Mouse (Mus musculus): Measurements from ENCODE around the gene Xrcc5.

The Xrcc5 gene

DNA sequence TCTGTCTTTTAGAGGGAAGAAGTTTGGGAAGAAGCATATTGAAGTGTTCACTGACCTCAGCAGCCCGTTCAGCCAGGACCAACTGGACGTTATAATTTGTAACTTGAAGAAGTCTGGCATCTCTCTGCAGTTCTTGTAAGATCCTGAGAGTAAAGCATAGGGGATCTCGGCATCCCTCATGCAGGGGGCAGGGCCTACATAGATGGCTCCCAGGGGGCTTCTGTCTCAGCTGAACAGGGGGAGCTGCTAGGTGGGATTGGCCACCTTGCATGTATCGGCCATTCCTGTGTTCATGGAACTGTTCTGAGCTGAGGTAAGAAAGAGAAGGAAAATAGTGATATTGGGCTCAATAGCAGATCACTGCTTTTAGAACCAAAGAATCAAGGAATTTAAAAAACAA lies 8.2 kb downstream of the Xrcc5 start:
- no peak for DNase-seq (ENCODE audit: low spot score)

- DNase-seq (ENCODE audit: low spot score): no peak
Measured at GRCm38 (mm10) chr1:72316409-72316808, 9.2 kb downstream of the Xrcc5 start.

GRCm38 (mm10) chr1:72316901-72317300 lies 9.7 kb downstream of the Xrcc5 start:
- DNase-seq (ENCODE audit: low spot score): no peak

DNA sequence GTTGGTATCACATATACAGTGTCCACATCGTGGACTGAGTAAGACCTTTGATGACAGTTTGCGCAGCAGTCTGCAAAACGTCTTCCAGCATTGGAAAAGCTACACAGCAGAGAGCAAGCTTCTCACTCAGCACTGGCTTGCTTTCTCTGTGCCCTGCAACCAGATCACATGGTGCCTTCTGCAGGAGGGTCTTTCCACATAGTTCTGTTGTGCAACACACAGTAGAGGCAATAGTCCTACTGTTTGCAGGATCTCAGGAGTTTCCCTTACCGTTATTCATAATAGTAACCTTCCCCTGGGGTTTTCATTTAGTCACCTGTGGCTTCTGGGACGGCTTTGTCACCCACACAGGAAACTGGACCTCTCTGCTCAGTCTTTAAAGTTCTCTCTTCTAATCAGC lies 13.5 kb downstream of the Xrcc5 start:
- DNase-seq (ENCODE audit: low spot score): no peak

- DNase-seq (ENCODE audit: low spot score): no peak
Measured at GRCm38 (mm10) chr1:72323248-72323647, 16.0 kb downstream of the Xrcc5 start.

DNA sequence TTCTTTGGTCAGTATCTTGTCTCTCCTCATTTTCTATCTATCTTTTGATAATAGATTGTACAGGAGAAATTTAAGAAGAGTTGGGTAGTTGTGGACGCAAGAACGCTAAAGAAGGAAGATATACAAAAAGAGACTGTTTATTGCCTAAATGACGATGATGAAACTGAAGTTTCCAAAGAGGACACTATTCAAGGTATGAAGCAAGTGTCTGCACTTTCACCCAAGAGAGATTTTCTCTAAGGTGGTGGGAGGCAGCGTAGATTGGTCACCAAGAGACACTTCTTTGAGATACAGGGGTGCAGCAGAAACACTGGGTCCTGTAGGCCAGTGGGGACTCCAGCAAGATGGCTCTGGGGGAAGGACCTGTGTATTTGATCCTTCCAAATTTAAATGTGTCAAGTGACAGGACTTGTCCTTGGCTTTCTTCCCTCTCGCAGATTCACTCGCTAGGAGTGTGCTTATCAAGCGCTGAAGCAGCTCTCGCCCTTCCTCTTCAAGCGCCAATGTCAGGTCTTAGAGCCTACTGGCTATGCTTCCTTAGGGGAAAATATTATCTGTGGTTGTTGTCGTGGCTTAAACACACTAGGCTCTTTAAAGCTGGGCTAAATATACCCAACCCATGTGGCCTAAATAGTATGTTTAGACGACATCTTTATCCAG lies 19.1 kb downstream of the Xrcc5 start:
- no peak for DNase-seq (ENCODE audit: low spot score)

- no peak for DNase-seq (ENCODE audit: low spot score)
Measured at GRCm38 (mm10) chr1:72334807-72335206, 27.6 kb downstream of the Xrcc5 start.

- no peak for DNase-seq (ENCODE audit: low spot score)
Measured at GRCm38 (mm10) chr1:72336780-72337179, 29.6 kb downstream of the Xrcc5 start.

GRCm38 (mm10) chr1:72338341-72338740 lies 31.1 kb downstream of the Xrcc5 start:
- no peak for DNase-seq (ENCODE audit: low spot score)

DNA sequence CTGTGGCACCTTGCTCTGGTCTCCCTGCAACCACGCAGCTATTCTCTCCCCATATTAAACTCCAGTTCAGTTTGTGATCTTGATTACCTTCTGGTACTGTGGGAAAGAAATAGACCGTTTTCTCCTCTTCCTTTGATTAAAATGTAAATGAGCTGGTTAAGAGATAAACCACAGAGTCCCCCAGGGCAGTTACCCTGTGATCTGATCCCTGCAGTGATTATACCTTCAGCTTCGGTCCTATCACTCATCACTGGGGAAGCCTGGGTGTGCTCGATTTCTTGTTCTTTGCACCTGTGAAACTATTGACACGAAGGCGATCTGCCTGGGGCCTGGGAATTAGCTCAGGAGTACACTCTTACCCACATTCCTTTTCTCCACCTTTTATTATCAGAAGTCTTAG lies 40.7 kb downstream of the Xrcc5 start:
- DNase-seq (ENCODE audit: low spot score): no peak

DNA sequence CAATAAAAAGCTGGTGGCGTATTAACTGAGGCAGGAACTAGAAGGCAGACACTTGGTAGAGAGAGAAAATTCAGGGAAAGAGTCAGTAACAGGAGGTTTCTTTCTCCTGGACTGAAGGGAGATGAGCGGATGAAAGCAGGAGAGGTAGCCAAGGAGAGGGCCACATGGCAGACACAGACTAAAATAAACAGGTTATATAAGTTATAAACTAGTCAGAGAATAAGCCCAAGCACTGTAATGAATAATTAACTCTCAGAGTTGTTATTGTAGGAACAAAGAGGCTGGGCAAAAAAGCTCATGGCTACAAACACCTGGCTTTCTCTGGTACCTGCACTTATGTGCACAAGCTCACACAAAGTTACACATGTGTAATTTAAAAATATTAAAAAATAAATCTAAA lies 47.6 kb downstream of the Xrcc5 start:
- DNase-seq (ENCODE audit: low spot score): no peak

DNA sequence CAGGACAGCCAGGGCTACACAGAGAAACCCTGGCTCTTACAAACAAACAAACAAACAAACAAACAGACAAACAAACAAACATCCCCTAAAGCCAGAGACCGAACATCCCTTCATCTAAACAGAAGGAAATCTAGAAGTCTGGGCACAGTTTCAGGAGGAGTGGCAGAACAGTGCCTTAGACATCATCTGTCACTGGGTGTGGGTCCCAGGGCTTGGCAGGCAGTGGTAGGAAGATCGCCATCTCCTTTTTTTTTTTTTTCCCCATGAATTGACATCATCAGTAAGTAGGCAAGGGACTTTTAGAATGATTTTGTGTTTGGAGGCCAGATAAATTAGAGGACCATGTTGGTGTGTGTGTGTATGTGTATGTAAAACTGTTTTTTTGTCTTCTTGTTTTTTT lies 51.0 kb downstream of the Xrcc5 start:
- no peak for DNase-seq (ENCODE audit: low spot score)

DNA sequence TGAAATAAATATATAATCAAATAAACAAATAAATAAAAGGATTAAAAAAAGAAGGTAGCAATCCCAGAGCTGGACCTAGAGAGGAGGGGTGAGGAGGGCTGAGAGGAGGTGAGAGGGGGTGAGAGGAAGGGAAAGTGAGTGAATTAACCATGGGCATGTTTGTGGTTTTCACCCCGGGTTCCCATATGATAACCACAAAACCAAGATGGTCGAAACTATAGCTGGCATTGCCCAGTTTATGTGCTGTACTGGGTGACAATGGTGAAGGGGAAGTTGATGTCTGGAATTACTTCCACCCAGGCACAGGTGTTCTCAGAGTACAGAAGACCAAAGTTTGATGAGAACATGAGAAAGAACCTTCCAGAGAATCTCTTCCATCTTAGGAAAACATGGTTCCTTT lies 52.2 kb downstream of the Xrcc5 start:
- no peak for DNase-seq (ENCODE audit: low spot score)

- DNase-seq (ENCODE audit: low spot score): no peak
Measured at GRCm38 (mm10) chr1:72360809-72361208, 53.6 kb downstream of the Xrcc5 start.

DNA sequence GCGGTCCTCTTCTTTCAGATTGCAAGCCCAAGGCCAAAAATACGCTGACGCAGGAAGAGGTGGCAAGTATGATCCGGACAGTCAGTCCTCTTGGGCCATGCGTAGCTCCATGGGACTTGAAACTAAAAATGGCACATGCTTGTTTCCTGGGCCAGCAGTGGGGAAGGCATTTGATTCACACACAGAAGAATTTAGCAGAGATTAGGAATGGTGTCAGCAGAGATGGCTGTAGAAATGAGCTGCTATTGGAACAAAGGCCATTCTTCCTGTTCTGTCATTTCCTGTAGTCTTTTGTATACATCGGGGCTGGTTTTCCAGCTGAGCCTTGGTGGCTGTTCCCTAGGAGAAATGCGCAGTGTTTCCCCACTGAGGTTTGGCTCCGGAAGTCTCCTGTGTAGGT lies 57.4 kb downstream of the Xrcc5 start:
- no peak for DNase-seq (ENCODE audit: low spot score)

DNA sequence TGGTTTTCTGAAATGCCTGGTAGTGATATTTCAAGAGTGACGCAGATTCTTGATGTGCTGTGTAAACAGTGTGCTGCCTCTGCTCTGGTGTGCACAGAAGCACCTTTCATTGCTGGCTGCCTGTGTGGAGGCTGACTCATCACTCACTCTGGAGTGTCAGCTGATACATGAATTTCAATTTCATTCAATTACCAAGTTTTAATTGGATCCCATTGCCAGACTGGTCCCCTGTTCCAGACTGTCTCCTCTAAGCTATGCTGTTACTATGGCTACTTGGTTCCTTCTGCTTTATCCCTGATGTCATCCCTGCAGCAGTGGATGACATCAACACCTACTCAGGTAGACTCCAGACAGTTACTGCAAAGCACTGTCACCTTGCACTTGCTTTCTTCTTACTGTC lies 65.3 kb downstream of the Xrcc5 start:
- no peak for DNase-seq (ENCODE audit: low spot score)

DNA sequence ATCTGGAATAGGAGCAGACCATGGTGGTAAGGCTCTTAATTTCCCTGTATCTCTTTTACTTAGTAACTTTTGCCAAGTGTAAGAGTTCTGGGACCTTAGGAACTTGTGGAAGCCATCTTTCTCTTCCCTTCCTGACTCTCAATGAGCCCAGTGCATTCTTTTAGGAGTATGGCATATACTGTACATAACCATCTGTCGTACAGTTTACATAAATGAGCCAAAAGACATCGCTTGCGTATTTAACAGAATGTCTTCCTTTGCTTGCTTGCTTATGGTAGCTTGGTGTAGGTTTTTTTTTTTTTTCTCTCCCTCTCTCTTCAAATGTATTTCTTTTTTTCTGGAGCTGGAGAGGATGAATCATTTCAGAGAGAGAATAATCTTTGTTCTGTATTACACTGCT lies 65.7 kb downstream of the Xrcc5 start:
- DNase-seq (ENCODE audit: low spot score): no peak

DNA sequence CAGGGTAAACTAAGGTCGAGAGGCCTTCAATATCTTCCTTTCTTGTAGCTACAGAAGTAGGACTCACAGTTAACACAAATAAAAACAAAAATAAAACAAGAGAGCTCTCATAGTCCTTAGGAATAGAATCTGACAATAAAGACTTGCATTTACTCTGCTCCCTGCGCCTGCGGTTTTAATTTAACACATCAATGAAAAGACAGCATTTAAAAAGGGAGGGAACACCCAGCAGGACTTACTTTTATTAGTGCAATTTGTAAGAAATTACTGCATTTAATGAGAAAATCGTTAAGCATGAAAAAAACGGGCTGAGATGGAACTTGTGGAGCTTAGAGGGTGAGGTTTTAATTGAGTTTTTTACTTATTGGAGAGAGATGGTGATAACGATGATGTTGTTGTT lies 66.4 kb downstream of the Xrcc5 start:
- no peak for DNase-seq (ENCODE audit: low spot score)

GRCm38 (mm10) chr1:72374049-72374448 lies 66.8 kb downstream of the Xrcc5 start:
- DNase-seq (ENCODE audit: low spot score): no peak

DNA sequence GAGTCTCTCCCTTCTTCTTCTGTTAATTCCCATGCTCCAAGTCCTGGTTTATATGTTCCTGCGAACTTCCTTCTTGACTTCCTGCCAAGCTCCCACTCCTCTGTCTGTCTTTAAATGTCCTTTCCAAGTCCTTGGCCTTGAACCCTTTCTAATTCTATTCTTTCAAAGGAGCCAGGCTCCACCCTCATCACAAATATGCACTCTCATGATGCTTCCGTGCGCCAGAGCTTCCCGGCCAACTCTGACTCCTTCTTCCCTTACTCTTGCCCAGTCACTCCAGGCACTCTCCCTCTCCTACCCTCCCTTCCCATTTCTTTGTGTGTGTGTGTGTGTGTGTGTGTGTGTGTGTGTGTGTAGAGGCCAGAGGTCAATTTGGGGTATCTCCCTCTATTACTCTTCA lies 70.9 kb downstream of the Xrcc5 start:
- DNase-seq (ENCODE audit: low spot score): no peak

GRCm38 (mm10) chr1:72379752-72380353 lies 72.6 kb downstream of the Xrcc5 start:
- no peak for DNase-seq (ENCODE audit: low spot score)

DNA sequence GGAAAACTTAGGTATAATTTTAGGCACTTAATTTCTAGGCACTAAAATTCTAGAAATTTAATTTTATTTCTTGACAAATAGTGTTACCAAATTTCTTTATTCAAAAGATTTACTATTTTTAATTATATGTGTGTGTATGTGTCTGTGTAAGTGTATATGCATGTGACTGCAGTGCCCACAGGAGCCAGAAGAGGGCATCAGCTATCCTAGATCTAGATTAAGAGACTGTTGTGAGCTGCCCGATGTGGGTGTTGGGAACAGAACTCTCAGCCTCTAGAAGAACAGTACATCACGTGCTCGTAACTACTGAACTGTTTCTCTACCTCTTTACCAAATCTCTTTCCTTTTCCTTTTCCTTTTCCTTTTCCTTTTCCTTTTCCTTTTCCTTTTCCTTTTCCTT lies 73.3 kb downstream of the Xrcc5 start:
- no peak for DNase-seq (ENCODE audit: low spot score)

DNA sequence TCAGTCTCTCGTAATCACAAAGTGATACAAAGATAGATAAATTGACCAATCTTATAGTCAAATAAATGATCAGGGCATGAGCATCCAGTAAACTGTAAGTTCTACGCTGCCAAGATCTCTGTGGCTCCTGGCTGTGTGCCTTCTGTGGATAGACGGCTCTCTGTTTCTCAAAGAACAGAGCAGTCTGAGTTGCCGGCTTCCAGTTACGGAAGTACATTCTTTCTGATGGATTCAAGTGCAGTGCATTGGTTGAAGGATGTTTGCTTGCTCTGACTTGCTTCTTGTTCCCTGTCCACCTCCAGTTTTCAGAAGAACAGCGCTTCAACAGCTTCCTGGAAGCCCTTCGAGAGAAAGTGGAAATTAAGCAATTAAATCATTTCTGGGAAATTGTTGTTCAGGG lies 75.8 kb downstream of the Xrcc5 start:
- no peak for DNase-seq (ENCODE audit: low spot score)

- DNase-seq (ENCODE audit: low spot score): no peak
Measured at GRCm38 (mm10) chr1:72383651-72384050, 76.4 kb downstream of the Xrcc5 start.
